Mouse (Mus musculus) heart, adult 8-10 months (tissue): ENCODE measurements around the gene Ubl3. TPM values are rescaled to one million over a fixed set of nuclear protein-coding genes. Genes with fewer than 3 reads are reported as not detected.

ENCODE experiments used
- DNase-seq: peaks from one replicate; pipeline ENCODE4 v3.0.0; 2022; ENCODE audit warnings: low spot score
- total RNA-seq, 4 experiments: library from RNA; stranded (reverse); gene quantifications; 2 replicates each; pipeline ENCODE4 v1.2.4; 2022

Ubl3 gene
- total RNA-seq, 4 experiments from 2014 or later = 86.1 to 99.8 (median 92.6) TPM

DNA sequence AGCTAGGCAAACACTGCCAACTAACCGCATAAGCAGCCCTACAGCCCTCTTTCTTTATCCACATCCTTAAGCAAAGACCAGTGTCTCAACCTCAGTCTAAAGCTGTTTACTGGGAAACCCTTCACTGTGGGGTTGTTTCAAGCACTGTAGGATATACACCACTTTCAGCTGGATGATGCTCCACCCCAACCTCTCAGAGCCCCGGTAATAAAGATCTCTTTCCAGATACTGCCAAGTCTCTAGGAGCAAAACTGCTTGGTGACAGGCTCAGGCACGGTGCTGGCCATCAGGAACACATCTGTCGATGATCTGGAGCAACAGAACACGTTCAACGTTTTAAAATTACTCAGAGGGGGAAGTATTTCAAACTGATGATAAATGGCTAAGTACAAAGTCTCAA lies 25.0 kb downstream of the Ubl3 start:
- no peak for DNase-seq

DNA sequence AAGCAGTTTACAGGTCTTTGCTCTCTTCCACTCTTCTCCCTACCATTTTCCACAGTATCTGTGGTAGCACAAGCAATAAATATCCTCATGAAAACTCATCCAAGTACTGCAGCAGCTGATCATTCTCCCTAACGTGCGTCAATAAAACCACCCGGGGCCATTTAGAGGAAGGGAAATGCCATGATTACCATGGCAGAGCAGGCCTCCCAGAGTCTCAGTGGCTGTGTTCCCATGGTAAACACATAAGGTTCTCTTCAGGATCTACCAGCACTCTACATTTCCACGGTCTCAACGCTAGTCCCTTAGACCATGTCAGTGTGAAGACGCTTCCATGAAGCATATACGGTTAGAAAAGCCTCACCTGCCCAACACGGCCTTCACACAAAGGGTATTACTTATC lies 26.0 kb downstream of the Ubl3 start:
- DNase-seq = no peak

DNA sequence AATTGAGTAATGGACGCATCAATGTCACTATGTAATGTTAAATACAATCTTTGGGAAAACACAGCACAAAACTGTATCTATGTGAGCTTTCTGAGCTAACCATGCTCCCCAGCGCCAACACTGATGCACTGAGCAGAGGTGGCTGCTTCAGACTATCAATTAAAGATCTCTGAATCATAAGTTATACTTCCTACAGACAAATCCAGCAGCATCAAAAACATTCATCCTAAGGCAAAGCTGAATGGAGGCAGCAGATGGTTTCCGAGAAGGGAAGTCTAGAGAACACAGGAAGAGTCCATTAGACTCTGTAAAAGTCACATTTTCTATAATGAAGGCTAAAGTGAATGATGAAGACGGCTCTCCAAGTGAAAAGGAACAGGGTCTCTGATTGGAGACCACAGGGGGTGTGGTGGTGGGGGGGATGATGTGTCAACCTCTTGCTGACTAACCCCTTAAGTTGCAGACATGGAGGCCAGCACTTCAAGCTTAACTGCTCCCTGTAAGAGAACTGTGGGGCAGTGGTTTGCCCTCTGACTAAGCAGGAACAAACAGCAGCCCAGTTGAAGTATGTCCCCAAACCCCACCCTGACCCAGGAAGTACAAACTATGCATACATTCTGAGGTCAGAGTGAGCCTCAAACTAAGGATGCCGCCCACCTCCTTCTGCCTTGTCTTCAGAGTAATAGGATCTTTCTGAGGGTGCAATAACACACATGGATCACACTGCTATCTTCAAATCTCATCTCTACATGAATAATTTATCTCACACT lies 29.2 kb downstream of the Ubl3 start:
- no peak for DNase-seq

DNA sequence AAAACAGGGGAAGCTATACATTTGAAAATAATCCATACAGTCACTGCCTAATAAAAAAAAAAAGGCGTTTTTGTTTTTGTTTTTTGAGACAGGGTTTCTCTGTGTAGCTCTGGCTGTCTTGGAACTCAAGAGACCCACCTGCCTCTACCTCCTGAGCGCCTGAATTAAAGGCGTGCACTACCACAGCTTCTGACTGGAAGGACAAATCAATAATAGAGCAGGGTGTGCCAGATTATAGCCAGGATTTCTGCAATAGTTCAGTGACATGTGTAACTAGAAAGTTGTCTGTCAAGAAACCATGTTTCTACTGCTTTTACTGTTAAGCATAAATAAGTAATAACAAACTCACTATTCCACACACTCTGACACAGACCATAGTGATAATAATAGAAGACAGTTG lies 30.2 kb downstream of the Ubl3 start:
- DNase-seq = no peak

DNA sequence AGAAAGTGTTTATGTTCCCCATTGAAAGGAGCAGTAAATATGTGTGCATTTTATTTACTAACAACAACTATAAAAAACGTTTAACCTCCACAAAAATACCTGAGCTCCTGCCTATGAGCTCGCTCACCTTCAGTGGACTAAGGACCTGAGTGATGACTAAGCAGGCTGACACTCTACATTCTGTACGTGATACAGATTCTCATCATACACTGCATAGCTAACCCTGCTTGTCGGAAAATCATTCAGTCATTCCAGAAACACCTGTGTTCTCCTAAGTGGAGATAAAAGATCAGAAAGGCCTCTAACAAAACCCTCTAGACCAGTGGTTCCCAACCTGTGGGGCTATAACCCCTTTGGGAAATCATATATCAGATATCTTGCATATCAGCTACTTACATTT lies 35.1 kb downstream of the Ubl3 start:
- DNase-seq = no peak

DNA sequence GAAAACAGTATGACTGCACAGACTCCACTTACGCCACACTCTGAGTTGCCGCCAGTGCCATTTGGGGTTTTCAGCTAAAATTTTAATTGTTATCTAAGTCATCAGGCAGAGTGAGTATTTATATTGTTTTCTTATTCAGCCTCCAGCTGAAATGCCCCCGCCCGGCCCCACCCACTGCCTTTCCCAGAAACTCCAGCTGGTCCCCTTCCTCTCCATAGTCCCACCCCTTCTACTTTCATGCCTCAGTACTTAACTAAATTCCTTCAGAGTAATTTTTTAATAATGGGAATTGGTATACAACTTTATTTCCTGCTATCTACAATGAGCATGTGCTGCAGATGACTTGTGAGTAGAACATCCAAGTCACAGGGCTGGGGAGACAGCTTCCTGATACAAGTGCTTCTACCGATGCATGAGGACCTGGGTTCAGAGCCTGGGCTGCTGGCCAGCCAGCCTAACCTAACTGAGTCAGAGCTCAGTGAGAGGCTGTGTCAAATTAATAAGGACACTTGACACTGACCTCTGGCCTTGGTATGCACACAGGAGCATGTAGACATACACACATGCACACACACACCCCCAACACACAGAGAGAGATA lies 40.4 kb downstream of the Ubl3 start:
- DNase-seq = no peak

DNA sequence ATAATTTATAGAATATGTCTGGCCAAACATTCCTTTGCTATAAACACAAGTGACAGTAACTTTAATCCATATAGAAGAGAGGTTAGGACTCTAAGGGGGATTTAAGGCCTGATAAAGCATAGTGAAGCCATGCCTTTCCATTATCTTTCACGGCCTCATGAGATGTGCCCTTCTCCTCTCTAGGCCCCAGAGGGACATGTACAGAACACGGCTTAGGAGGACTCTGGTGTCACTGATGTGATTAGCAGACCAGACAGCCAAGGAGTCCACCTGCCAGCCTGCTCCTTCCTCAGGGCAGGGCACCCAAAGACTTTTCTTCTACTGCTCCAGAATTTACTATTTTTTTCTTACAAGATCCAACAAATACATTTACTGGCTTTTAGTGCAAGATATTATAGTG lies 42.3 kb downstream of the Ubl3 start:
- DNase-seq = no peak

DNA sequence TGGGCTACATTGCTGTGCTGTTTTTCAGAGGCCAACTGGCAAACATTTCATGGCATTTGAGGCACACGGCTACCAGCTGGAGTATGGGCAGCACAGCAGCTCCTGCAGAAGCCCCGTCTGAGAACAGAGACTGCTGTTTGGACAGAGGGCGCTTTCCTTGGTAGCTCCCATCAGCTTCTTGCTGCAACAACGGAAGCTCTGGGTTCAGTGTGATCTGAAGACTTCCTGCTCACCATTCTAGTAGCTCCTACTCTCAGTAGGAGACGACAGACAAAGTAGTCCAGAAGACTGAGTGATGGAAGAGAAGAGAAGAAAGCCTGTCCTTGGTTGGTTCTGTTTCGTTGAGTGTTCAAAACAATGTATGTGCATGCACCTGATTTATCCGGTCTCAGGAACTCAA lies 42.9 kb downstream of the Ubl3 start:
- no peak for DNase-seq

DNA sequence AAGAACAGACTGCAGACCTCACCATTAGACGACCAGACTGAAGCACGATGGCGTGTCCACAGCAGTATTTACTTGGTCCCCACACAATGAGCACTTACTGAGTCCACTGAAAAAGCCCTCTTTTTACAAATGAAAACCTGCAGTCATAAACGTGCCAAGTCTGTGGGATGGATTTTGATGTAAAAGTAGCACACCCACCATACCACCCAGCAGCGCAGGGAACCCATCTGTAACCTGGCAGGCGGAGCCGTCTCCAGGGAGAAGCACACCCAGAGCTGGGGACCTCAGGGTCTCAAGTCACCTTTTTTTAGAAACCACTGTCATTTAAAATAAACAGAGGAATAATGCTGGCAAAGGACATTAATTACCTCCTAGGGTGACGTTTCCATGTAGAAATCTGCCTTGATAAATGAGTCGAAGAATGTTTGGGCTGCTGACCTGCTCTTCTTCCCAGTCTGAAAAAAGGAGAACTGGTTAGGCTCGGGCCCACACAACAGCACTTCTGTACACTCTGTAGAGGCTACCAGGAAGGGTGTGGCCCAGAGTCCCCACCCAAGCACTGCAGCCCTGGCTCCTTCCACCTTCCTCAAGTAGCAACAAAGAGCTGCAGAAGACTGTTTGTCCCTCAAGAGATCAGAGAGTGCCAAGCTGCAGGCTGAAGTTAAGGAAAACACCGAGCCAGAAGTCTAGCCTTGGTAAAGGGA lies 43.5 kb downstream of the Ubl3 start:
- DNase-seq = peak; percentile 29

DNA sequence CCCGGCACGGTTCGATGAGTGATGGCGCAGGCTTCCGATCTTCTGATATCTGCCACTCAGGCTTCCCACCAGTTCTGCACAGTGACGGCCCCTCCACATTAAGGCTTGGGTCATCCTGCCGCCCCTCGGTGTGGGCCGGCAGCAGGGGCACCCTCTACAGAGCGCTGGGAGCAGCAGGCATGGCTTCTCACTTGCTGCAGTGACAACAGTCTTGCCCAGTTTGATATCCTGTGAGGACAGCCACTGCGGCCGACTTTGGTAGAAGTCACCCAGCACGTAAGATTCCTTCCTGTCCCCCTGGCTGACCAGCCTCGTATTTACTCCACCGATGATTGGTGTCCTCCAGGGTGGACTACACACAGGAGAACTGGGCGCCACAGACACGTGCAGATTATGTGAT lies 47.2 kb downstream of the Ubl3 start:
- DNase-seq = no peak

DNA sequence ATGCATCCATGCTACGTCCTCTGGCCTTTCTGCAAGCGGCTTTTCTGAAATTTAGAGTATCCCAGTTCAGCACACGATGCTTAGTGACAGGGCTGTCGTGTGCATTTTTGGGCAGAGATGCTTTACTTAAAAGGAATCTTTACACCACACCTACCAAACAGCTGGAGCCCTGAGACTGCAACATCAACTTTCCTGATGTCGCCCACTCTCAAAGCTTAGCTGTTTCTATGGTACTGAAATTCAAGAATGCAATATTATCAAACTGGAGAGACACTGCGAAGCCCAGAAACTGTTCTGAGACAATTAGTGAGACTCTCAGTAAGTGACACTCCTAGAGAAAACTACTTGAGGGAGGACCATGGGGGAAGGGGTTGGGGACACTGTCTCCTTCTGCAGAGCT lies 50.4 kb downstream of the Ubl3 start:
- no peak for DNase-seq

DNA sequence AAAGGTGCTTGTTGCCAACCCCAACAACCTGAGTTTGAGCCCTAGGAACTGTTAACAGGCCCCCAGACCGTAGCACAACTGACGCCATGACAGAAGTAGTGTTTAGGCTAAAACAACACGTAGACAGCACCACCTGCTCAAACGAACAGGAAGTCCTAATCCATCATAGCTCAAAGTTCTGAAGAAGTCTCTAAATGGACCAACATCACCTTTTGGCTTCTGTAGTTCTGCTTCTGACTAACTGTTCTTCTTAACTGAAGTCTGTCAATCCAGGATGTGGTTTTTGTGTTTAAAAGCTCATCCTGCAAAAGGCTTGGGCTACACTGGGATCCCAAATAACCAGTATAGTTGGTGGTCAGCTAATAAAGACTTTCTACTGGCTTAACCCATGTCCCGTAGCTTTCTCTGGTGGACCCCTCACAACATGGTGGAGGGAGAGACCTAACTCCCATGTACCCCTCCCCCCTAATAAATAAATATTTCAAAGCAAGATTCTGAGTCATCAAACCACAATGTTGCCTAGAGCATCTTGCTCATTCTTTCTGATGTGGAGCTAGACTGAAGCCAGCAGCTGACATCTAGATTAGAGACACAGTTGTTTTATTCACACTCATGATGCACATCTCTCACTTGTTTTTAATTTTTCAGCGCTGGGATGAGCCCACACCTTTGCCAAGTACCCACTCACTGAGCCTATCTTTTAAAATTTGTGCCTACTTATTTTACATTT lies 51.2 kb downstream of the Ubl3 start:
- DNase-seq = no peak

DNA sequence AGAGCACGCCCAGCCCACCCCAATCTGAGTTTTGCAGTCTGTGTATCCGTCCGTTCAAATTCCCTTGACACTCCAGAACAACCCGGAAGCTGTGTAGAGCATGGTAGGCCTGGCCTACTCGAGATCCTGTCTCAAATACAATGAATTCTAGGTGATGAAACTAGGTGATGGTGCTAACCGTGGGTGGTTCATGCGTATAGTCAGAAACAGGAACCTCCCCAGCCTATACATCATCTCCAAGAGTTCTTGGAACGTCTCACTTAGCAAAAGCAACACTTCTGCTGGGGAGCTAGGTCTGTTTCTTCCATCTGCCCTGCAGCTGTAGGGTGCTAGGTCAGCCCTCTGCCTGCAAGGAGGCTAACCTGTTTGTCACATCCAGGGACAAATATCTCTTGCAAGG lies 52.1 kb downstream of the Ubl3 start:
- DNase-seq = no peak

DNA sequence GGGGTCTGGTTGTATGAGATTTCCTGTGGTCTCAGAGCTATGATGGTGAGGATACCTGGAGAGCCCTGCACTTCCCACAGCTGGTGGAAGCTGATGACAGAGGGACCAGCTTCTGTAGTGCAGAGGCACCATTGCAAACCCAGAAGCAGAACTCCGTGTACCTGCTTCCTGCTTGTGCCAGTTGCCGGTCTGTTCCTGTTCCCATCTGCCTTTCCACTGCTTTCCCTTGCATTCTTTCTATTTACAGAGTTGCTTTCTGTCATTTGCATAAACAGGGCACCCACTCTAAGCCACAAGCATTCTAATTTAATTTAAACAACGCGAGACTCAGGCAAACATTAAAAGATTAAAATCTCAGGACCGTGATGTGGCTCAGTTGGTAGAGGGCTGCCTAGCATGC lies 53.0 kb downstream of the Ubl3 start:
- DNase-seq = no peak

DNA sequence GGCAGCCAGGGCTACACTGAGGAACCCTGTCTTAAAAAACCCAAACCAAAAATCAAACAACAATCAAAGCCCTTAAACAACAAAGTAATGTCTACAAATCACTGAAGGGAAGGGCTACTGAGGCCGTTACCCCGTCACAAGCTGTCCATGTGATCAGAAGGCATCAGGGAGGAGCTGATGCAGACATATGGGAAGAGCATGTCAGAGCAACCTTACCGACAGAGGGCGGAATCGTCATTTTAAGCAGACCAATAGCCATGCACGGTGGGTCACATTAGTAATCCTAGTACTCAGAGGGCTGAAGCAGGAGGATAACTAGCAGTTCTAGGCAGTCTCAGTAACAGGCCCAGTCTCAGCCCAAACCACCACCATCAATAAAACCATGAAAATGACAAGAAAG lies 56.6 kb downstream of the Ubl3 start:
- no peak for DNase-seq

DNA sequence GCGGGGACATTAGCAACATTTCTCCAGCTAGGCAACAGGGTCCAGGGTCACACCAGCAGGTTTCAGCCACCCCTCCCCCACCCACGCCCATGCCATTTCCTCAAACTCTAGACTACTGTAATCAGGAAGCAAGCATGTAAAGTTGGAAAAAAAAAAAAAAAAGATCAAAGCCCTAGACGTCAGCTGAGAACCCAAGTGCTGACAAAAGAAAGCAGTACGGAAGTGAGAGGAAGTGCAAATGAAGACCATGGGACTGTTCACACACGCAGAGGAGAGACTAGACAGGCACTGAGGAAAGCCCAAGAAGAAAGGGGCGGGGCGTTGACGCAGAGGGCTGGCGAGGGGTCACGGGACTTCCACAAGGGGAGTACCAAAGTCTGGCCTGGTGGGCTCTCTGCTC lies 57.4 kb downstream of the Ubl3 start:
- no peak for DNase-seq

DNA sequence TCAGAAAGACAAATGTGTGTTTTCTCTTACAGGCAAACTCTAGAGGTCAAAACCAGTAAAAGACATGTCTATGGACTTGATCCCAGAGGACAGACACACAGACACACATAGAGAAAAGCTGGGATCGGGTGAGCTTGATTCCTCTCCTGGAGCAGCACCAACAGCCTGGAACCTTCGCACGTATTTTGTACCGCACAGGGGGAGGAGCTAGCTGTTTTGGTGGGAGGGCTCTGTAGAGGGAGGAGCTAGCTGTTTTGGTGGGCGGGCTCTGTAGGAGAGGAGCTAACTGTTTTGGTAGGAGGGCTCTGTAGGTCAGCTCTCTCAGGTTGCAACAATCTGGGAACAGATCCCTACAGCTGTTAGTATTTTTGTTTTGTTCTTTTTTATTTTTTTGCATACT lies 58.3 kb downstream of the Ubl3 start:
- no peak for DNase-seq

DNA sequence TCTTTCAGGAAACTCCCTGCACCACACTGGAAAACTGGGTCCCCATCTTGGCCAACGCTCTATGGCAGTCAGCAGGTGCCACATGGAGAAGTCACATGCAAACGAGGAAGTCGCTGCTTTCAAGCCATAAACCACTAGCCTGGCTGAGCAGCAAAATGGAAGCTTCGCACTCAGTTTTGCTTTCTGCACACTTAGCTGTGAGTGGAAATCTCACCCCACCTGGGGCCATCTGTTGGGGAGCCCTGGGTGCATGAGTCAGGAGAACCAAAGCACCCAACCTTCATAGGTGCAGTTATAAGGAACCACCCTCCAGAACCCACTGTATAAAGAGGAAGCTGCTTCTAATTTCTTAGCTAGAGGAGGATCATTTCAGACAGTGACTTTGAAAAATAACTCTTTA lies 59.6 kb downstream of the Ubl3 start:
- no peak for DNase-seq

DNA sequence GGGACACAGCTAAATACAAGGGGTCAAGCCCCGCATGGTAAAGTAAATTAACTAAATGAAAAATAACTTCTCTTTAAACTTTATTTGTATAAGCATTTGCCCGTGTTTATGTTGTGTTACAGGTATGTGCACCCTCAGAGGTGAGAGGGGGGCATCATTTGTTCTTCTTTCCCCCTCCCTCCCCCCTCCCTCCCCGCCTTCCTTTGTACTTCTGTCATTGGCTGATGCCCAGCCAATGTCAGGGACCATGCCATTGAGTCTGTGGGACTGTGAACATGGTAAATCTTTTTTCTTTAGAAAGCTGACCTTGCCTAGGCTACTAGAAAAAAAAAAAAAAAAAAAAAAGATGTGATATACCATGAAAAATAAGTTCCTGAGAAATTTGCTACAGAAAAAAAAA lies 62.2 kb downstream of the Ubl3 start:
- DNase-seq = no peak

DNA sequence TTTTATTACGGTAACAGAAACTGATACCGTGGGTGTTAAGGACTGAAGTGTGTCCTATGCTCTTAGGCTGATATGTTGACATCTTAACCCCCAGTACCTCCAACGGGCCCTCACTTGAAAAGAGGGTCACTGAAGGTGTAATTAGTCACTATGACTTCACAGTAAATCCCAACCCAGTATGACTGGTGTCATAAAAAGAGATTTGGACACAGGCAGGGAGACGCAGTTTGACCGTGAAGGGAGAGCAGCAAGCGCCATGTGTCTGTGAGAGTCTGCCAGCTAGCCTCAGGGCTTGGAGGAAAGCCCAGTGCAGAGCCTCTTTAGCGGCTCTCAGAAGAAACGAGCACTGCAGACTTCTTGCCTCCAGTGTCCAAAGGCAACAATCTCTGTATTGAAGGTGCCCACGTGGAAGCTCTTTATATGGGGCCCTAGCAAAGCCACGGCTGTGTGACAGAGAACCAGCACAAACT lies 62.8 kb downstream of the Ubl3 start:
- DNase-seq = peak; percentile 48

DNA sequence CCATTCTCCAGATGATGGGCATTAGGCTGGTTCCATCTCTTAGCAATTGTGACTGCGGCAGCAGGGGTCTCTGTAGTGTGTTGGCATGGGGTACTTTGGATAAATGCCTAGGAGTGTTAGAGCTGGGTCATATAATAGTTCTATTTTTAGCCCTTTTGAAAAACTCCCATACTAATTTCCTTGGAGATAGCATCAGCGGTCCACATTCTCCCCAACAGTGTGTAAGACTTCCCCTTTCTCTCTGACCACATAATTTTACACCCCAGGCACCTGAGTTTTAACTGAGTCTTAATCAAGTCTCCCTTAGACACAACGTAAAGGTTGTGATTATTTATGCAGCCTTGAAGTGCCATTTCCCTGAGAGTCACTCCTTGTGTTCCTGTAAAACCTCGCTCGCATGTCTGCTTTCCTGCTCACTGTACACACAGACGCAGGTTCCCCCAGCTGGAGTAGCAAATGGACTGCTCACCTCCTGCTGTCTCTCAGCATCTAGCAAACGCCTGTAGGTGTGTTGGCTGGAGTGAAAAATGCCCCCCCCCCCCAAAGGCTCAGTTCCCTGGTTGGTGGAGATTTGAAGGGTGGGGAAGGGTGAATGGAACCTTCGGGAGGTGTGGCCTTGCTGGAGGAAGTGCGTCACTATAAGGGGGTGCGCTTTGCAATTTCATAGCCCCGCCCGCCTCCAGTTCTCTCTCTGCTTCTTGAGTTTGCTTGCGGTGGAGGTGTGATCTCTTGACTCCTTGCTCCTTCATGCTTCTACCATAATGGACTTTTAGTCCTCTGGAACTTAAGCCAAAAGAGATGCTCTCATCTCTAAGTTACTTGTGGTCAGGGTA lies 63.5 kb downstream of the Ubl3 start:
- no peak for DNase-seq
